Mouse (Mus musculus) embryonic facial prominence, embryonic 14.5 days (tissue): Measurements from ENCODE around the gene Exoc2. TPM values are rescaled to one million over a fixed set of nuclear protein-coding genes. Genes with fewer than 3 reads are reported as not detected.

Experiments
- ATAC-seq: fragments of 200-750 bp; cut with Nextera tagmentation; 2 replicates; pipeline ENCODE4 v1.8.0; 2017; ENCODE audit warnings: low read depth, moderate number of reproducible peaks, moderate TSS enrichment
- DNase-seq: peaks from one replicate; pipeline ENCODE4 v3.0.0-alpha.2; 2015; ENCODE audit warnings: low spot score
- H3K27ac ChIP-seq: fragments of 300-500 bp; sonication (generic); replicated peaks from 2 replicates; pipeline ENCODE4 v1.5.1; 2014; ENCODE audit warnings: low read depth, mild to moderate bottlenecking, low read length, moderate library complexity
- H3K27me3 ChIP-seq: fragments of 300-500 bp; sonication (generic); replicated peaks from 2 replicates; pipeline ENCODE4 v1.6.1; 2014; ENCODE audit warnings: low read length; ENCODE audit not compliant: control insufficient read depth, insufficient read depth
- H3K36me3 ChIP-seq: fragments of 300-500 bp; sonication (generic); 2 replicates; pipeline ENCODE4 v1.6.1; 2014; ENCODE audit warnings: low read length, mixed read lengths; ENCODE audit not compliant: control insufficient read depth, insufficient read depth
- H3K4me1 ChIP-seq: fragments of 300-500 bp; sonication (generic); 2 replicates; pipeline ENCODE4 v1.6.1; 2014; ENCODE audit warnings: antibody characterized with exemption, low read length; ENCODE audit not compliant: control insufficient read depth, insufficient read depth
- H3K4me2 ChIP-seq: fragments of 300-500 bp; sonication (generic); 2 replicates; pipeline ENCODE4 v1.6.1; 2014; ENCODE audit warnings: low read depth, mild to moderate bottlenecking, low read length, moderate library complexity, mixed read lengths
- H3K4me3 ChIP-seq: fragments of 300-500 bp; sonication (generic); 2 replicates; pipeline ENCODE4 v1.5.1; 2014; ENCODE audit warnings: low read depth, mild to moderate bottlenecking, low read length
- H3K9ac ChIP-seq: fragments of 300-500 bp; sonication (generic); 2 replicates; pipeline ENCODE4 v1.6.1; 2014; ENCODE audit warnings: low read depth, mild to moderate bottlenecking, low read length, moderate library complexity, mixed read lengths
- H3K9me3 ChIP-seq: fragments of 300-500 bp; sonication (generic); 2 replicates; pipeline ENCODE4 v1.6.1; 2016; ENCODE audit warnings: low read length; ENCODE audit not compliant: control insufficient read depth
- WGBS: fragments of 180-500 bp; shearing (Covaris S2); extraction: QIAGEN DNeasy Blood & Tissue Kit; methylation state at CpG from one replicate; pipeline ENCODE4 v1.1.7; 2014; 5-methylcytosine and 5-hydroxymethylcytosine counted together
- polyA plus RNA-seq: library from polyadenylated mRNA; unstranded; fragments of >200 nt; fragmentation: Nextera tagmentation; extraction: Ambion mirVana; gene quantifications from 2 replicates; pipeline ENCODE4 v1.2.1, GENCODE M21; 2014

The Exoc2 gene
- polyA plus RNA-seq, 1 experiment from 2014 or later, result 26.8 TPM

- Histone ChIP-seq H3K4me1 (no peaks in the 10 kb centered on the region), H3K36me3 (peaks cover 4% of the 10 kb centered on the region; the same call in 1 of the 2 replicates), H3K4me3 (no peak overlapping the region), H3K9ac (no peak overlapping the region), H3K27me3 (no peaks in the 10 kb centered on the region), H3K9me3 (no peaks in the 10 kb centered on the region), H3K27ac (no peak overlapping the region), H3K4me2 (no peak overlapping the region)
- DNase-seq (no peak), ATAC-seq (no peak)
- WGBS, result 94% methylated on average over 3 of the region's 3 CpGs
These were observed 133.2 kb downstream of the Exoc2 start for GRCm38 (mm10) chr13:30840700-30841099.

GRCm38 (mm10) chr13:30836342-30836741 lies 137.6 kb downstream of the Exoc2 start:
- H3K9me3 ChIP-seq, result no peaks in the 10 kb centered on the region
- H3K4me3 ChIP-seq, result no peak overlapping the region
- H3K36me3 ChIP-seq, result no peaks in the 10 kb centered on the region
- ATAC-seq (no peak), DNase-seq (no peak)
- 77% methylated on average over 1 of the region's 1 CpGs for WGBS
- H3K4me2 ChIP-seq, result no peak overlapping the region
- H3K9ac ChIP-seq, result no peak overlapping the region
- no peak overlapping the region for H3K27ac ChIP-seq
- H3K4me1 ChIP-seq, result no peaks in the 10 kb centered on the region
- no peaks in the 10 kb centered on the region for H3K27me3 ChIP-seq

GRCm38 (mm10) chr13:30834859-30835258 lies 139.0 kb downstream of the Exoc2 start:
- H3K4me3 ChIP-seq, result no peak overlapping the region
- ATAC-seq (no peak), DNase-seq (no peak)
- H3K4me1 ChIP-seq, result no peaks in the 10 kb centered on the region
- H3K9ac ChIP-seq, result no peak overlapping the region
- no peaks in the 10 kb centered on the region for H3K9me3 ChIP-seq
- no peak overlapping the region for H3K27ac ChIP-seq
- no peaks in the 10 kb centered on the region for H3K27me3 ChIP-seq
- H3K36me3 ChIP-seq, result no peaks in the 10 kb centered on the region
- H3K4me2 ChIP-seq, result no peak overlapping the region
- 82% methylated on average over 9 of the region's 9 CpGs for WGBS

GRCm38 (mm10) chr13:30834349-30834748 lies 139.5 kb downstream of the Exoc2 start:
- Histone ChIP-seq H3K36me3 (no peaks in the 10 kb centered on the region), H3K27me3 (no peaks in the 10 kb centered on the region), H3K4me3 (no peak overlapping the region), H3K4me1 (no peaks in the 10 kb centered on the region), H3K9me3 (no peaks in the 10 kb centered on the region), H3K9ac (no peak overlapping the region), H3K27ac (no peak overlapping the region), H3K4me2 (no peak overlapping the region)
- DNase-seq (no peak), ATAC-seq (no peak)
- WGBS, result 75% methylated on average over 6 of the region's 6 CpGs

GRCm38 (mm10) chr13:30833476-30834149 lies 140.3 kb downstream of the Exoc2 start:
- 68% methylated on average over 6 of the region's 6 CpGs for WGBS
- no peaks in the 10 kb centered on the region for H3K27me3 ChIP-seq
- no peak overlapping the region for H3K4me2 ChIP-seq
- no peaks in the 10 kb centered on the region for H3K9me3 ChIP-seq
- DNase-seq (no peak), ATAC-seq (no peak)
- H3K4me1 ChIP-seq, result no peaks in the 10 kb centered on the region
- no peak overlapping the region for H3K27ac ChIP-seq
- H3K36me3 ChIP-seq, result no peaks in the 10 kb centered on the region
- no peak overlapping the region for H3K4me3 ChIP-seq
- H3K9ac ChIP-seq, result no peak overlapping the region

GRCm38 (mm10) chr13:30831369-30831768 lies 142.5 kb downstream of the Exoc2 start:
- Histone ChIP-seq H3K27me3 (no peaks in the 10 kb centered on the region), H3K4me2 (no peak overlapping the region), H3K4me3 (no peak overlapping the region), H3K9ac (no peak overlapping the region), H3K27ac (no peak overlapping the region), H3K4me1 (no peaks in the 10 kb centered on the region), H3K9me3 (no peaks in the 10 kb centered on the region), H3K36me3 (no peaks in the 10 kb centered on the region)
- ATAC-seq (no peak), DNase-seq (no peak)
- WGBS, result 84% methylated on average over 6 of the region's 6 CpGs

GRCm38 (mm10) chr13:30826511-30826910 lies 147.4 kb downstream of the Exoc2 start:
- Histone ChIP-seq H3K9me3 (no peaks in the 10 kb centered on the region), H3K27me3 (no peaks in the 10 kb centered on the region), H3K27ac (no peak overlapping the region), H3K4me2 (no peak overlapping the region), H3K4me1 (no peaks in the 10 kb centered on the region), H3K4me3 (no peak overlapping the region), H3K36me3 (peaks cover 10% of the 10 kb centered on the region), H3K9ac (no peak overlapping the region)
- DNase-seq (no peak), ATAC-seq (no peak)
- 91% methylated on average over 7 of the region's 7 CpGs for WGBS

- H3K4me3 ChIP-seq, result no peak overlapping the region
- no peaks in the 10 kb centered on the region for H3K9me3 ChIP-seq
- 74% methylated on average over 3 of the region's 3 CpGs for WGBS
- no peak for DNase-seq
- no peak overlapping the region for H3K27ac ChIP-seq
- no peak for ATAC-seq
- no peaks in the 10 kb centered on the region for H3K27me3 ChIP-seq
- H3K4me1 ChIP-seq, result no peaks in the 10 kb centered on the region
- no peak overlapping the region for H3K4me2 ChIP-seq
- H3K36me3 ChIP-seq, result peaks cover 22% of the 10 kb centered on the region
- no peak overlapping the region for H3K9ac ChIP-seq
These were observed 149.0 kb downstream of the Exoc2 start for GRCm38 (mm10) chr13:30824903-30825302.

GRCm38 (mm10) chr13:30820555-30820954 lies 153.3 kb downstream of the Exoc2 start:
- Histone ChIP-seq H3K9ac (no peak overlapping the region), H3K27ac (no peak overlapping the region), H3K9me3 (no peaks in the 10 kb centered on the region), H3K4me3 (no peak overlapping the region), H3K36me3 (peaks cover 52% of the 10 kb centered on the region), H3K27me3 (no peaks in the 10 kb centered on the region), H3K4me1 (no peaks in the 10 kb centered on the region), H3K4me2 (no peak overlapping the region)
- ATAC-seq (no peak), DNase-seq (no peak)
- WGBS, result 82% methylated on average over 7 of the region's 7 CpGs
